Mouse (Mus musculus) heart, postnatal 4 days (tissue): ENCODE results near the gene Cox10. TPM values are rescaled to one million over a fixed set of nuclear protein-coding genes. Genes with fewer than 3 reads are reported as not detected.
"Not testable (repeated sequence)": the region's sequence is repeated elsewhere in the genome, so short reads cannot be mapped to it uniquely, and the experiment has no call there.

ENCODE experiments used
- DNase-seq: peaks from one replicate; pipeline ENCODE4 v3.0.0; 2021
- total RNA-seq, 2 experiments: library from RNA; stranded (reverse); gene quantifications; 2 replicates each; pipeline ENCODE4 v1.2.3; 2021

The Cox10 gene
- 10 to 100 TPM; 64.4 to 65.3 TPM for total RNA-seq

DNA sequence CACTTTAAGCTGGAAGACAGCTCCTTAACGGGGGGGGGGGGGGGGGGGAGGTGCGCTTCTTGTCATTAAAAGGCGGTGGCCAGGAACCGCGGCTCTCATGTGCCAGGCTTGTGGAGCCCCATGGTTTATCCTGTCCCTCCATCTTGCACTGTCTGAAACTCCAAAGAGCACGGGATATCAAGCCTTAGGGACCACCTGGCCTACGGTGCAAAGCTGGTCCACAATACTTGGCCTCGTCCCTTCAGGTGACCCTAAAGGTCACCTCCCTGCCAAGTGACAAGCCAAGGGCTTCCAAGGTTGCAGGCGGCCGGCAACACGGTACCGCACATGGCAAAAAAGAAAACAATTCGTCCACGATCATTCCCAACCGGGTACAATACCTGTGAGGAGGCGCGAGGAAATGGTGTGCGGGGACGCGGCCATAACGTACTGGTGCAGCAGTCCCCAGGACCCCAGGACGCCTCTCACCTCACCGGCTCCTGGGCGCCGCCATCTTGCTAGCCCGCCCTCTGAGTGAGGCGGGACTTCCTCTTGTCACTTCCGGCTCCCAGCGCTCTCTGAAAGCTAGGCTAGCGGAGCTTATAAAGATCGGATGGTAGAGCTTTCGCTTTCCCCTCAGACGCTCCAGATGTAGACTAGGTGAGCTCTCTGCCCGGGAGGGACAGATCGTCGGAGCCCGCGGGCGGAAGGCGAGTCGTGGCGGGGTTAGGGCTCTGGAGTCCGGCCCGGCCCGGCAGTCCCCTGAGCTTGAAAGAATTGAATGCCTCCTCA lies at the start of gene Cox10:
Gene Cox10, minus strand, starts transcription at position 513 of the 771 bp plus-strand sequence.
- DNase-seq: peak; percentile 89

DNA sequence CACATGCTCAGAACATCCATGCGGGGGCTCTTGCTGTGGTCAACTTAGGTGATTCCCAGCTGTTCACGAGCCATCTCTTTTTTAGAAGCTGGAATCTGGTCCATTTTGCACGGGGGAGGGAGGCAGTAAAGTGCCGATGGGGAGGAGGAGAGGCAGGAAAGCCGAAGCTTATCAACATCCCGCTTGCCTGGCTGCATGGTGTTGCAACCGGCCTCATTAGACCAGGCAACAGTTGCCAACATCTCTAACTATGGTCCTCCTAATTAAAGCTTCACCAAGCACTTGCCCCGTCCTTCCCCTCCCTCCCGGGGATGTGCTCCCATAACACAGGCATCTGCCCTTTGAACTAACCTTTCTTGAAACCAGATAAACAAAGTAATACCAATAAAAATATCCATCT lies 48.7 kb upstream of the Cox10 start:
- DNase-seq: no peak

DNA sequence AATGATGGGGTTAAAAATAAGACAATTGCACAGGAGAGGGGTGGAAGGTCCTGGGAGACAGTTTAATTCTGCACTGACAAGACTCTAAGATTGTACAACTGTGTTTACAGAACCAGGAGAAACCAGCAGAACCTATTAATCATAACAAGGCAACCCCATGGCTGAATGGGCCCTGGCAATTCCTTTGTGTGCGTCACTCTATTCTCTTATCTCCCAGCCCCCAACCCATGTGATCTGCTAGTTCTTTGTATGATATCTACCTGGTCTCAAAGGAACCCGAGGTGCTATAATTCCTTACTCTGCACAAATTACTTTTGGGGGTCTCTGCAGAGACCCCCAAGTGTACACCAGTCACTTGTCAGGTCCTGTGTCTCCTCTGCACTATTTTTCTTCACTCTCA lies 46.2 kb upstream of the Cox10 start:
- no peak for DNase-seq

DNA sequence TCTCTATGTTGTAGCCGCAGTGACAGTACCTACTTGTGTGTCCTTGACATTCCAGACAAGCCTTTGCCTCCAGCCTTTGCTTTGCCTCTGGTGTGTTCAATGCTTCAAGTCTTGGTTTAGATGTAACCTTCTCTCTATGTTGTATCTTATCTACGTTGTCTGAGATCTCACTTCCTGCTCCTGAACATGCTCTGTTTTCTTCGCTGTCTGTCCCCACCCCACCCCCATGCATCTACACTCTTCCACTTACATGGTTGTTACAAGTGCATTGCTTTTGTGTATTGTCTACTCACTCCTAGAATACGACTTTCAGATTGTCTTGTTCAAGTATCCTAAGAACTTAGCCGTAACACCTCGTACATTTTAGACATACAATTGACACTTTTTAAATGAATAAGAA lies 43.9 kb upstream of the Cox10 start:
- not testable (repeated sequence) for DNase-seq

DNA sequence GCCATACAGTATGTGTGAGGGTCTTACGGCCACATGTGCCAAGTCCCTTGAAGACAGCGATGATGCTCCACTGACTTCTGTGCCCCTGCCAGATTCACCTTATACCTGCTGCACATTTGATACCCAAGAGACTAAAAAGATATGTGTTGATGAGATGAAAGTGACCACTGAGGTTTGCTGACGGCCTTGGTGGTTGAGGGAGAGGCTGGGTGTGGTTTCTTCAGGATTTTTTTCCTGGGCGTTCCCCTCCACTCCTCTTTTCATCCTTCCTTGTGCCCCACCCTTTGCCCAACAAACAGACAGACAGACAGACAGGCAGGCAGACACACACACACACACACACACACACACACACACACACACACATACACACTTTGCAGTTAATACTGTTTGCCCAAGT lies 37.4 kb upstream of the Cox10 start:
- DNase-seq: no peak

DNA sequence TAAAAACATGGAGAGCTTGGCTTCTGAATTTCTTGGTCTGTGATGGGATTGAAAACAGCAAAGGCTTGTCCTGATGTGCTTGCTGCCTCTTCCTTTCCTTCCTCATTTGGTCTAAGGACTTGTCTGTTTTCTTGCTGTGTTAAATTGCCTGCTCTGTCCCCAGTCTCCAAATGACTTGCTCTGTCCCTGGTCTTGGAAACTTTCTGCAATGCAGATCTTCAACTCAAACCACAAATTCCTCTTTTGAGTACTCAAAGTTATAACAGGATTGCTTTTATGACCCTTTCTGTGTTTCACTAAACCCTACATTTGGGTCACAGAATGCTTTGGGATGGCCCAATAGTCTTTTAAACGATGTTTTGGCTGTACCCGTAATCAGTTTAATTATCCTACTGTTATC lies 36.6 kb upstream of the Cox10 start:
- DNase-seq: no peak

DNA sequence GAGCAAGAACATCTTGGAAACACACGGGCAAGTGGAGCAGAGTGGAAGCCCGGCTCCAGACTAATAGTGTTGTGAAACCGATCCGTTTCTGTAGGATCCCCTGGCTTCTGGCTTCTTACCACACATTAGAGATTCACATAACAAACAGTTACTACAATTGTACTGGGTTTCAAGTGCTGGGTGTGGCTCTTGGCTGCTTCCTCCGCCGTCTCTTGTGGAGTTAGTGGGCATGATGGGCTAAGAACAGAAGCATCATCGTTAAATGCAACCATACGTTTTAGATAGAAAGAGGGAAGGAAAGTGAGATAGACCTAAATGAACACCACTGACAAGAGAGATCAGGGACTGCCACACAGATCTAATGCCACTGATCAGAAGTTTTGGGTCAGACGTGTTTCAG lies 35.8 kb upstream of the Cox10 start:
- DNase-seq: no peak

DNA sequence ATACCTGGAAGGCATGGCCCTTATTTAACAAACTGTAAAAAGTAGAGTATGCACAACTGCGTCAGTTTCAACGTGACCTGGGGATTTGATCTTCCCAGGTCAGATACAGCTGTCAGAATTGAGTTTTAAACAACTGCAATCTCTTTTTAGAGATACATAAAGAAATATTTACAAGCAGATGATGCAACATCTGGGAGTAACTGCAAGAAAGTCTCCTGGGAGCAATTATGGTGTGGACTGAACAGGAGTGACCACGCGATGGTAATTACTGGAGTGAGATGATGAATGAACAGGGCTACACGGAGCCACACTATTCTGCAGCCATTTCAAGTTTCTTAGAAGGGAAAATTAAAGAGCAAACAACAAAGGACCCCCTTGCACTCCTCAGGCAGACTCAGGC lies 20.8 kb upstream of the Cox10 start:
- no peak for DNase-seq

DNA sequence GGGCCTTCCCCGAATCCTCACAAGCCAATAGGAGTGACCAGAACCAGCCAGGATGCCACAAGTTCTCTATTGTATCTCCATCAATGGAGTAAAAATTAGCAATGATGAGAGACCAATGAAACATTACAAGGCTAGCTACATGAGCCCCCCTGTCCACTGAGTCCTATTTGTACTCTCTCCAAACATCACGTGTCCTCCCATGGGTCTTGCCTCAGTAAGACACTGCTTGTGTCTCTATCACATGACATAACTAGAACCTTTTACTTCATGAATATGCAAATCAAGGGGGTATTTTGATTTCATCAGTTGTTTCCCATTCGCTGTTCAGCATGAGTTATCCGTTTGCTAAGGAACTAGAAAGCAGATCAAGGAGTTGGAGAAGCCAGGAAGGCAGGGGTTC lies 13.8 kb upstream of the Cox10 start:
- no peak for DNase-seq

DNA sequence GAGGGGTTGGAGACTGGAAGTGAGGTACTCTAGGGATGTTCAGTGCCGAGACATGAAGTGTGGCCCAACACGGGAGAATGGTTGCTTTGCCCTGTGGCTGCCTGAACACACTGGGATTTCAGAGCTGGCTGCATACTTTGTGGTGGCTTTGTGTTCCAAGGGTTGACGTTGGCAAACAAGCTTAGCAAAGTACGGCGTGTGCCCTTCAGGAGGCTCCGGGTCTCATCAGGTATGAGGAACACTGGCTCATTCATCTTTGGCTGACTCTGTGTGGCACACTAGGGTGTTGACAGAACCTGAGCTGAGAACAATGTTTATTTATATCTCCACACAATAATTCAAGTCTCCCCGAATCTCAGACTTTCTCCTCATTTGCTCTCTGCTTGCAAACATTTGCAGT lies 11.9 kb upstream of the Cox10 start:
- DNase-seq: peak; percentile 12

DNA sequence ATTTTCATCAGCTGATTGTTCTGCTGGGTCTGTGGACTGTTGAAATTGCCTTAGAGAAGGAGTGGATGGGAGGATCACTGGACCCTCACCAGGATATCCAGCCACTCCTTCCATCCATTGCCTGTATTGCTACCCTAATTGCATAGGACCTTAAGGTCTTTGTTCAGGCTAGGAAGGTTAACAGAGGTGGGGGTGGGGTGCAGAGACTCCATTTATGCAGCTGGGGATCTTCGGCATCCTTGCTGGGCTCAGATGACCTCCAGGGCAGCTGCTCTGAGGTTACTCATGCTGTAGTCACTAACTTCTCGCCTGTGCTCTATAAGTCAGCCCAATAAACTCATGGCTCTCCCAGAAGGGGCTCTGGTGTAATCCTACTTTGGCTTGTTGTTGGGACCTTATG lies 10.4 kb upstream of the Cox10 start:
- no peak for DNase-seq

DNA sequence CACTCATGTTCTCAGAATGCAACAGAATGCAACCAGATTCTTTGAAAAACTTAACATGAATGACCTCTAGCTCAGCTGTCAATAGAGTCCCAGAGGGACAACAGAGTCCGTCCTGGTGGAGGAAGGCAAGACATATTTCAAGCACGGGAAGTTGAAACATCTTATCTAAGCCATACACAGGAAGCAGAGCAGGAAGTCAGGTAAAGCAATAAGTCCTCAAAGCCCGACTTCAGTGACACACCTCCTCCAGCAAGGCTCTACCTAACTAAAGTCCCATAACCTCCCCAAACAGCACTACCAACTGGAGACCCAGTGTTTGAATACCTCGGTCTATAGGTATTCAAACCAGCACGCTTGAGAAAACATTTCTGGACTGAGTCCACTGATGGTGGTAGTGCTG lies 6.6 kb upstream of the Cox10 start:
- no peak for DNase-seq

DNA sequence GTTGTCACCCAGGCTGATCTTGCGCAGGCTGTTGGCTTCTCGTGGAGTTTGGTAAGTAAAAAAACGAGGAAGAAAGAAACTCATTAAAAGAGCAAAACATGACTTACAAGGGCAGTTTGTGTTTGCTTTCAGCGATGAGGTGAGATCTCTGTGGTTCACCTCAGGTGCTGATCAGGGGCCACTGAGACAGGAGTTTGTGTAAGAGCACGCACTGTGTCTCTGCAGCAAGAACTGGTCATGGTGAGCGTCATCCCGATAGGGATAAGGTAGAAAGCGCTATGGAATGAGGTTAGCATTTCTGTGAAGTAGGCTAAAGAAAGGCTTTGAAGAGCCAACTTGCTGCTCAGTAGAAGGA lies 436 bp upstream of the Cox10 start:
- DNase-seq: no peak

DNA sequence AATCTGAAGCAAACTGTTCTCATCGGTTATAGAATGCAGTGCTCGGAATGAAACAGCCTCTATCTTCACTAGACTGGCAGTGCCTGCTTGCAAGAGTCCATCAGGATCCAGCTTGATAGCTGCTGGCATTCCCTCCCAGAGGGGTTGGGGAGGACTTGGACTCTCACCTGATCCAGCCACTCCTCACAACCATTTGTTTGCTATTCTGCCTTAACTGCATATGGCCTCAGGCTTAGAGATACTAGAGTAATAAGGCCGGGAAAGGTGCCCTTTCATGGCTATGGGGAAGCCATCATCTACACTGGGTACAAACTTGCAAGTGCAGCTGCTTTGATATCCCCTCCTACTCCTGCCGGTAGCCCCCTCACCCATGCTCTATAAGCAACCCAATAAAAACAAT lies 3.1 kb downstream of the Cox10 start:
- DNase-seq: no peak

DNA sequence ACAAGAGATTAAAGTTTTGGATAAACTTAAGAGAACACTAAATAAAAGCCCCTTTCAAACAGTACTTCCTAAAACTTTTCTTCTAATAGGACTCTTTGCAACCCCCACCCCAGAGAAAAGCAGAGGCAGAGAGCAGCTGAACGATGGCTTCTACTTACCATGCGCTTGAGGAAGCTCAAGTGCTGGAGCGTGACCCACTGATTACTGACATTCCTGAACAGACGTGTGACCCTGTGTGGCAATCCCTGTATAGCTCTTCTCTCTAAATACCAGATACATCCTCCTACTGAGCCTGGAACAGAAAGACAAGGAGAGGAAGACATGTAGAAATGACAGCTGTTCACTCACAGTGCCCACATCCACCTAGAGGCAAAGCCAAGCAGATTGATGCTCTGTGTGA lies 5.9 kb downstream of the Cox10 start:
- peak; percentile 19 for DNase-seq

DNA sequence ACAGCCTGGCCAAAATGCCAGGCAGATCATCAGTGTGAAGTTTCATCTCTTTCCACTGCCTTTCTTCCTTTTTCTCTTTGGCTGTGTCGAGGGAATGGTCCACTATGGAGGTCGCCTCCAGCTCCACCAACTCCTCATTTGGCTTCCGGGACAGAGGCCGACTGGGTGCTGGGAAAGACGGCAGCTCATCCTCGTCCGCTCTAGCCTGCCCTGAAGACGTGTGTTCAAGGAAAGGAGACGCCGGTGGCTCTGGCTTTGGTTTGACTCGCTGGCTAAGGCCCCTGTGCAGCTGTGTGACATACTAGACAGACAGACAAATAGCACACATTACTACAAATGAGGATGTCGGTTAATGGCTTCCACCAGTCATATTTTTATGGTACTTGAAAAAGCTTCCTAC lies 7.7 kb downstream of the Cox10 start:
- DNase-seq: no peak

DNA sequence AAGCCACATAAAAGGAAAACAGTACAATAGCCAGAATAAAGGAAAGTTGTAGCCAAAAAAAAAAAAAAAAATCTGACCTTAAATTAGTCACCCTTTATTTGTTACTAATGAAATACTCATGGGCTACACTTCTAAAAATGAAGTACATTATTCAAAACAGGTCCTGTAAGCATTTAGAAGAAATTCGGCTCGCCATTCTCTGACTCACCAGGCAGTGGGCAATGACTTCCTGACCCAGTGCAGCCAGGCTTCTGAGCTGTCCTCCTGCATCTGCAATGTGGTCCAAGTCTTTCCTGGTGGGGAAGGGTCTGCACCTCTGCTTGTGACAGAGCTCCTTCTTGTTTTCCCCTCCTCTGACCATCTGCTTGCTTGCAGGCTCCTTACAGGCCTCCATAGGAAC lies 13.3 kb downstream of the Cox10 start:
- DNase-seq: no peak

DNA sequence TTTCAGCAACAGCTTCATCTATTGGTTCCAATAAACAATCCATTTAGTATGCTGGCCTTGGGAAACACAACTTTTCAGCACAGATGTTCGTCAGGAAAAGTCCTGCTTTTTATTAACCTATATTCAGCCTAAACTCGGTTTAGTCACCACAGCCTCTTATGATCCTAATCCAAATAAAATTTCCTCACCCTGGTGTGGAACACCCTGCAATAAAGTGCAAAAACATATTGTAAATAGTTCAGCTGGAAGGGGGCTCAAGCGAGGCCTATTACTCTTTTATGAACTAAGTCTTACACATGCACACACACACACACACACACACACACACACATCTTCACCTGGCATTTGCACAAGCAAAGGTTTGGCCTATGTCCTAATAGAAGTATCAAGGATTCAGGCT lies 16.1 kb downstream of the Cox10 start:
- no peak for DNase-seq

DNA sequence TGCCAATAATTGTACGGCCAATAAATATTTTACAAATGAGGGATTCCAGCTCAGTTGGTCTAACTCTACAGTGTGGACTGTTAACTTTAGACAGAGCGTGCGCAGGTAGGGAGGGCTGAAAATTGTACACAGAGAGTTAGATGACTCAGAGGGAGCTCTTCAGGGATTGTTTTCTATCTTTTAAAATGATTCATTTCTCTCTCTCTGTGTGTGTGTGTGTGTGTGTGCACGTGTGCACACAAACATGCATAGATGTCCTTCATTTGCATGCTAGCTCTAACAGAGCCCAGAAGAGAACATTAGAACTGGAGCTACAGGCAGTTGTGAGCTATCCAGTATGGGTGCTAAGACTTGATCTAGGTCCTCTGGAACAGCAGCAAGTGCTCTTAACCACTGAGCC lies 17.0 kb downstream of the Cox10 start:
- DNase-seq: no peak

DNA sequence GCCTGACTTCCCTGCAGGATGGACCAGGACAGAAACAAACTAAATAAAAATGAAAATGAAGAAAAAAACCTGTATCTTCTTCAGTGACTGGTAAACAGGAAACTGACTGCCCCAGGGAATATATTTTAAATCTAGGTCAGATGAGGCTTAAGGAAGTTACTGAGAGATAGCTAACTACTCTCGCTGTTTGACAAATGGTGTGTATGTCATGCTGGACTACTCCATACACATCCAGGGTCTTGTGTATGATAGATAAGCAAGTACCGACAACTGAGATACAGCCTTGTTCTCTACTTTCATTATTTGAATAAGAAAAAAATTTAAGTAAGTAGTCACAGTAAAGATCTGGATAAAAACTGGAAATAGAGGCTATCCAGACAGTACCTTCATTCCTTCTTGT lies 20.0 kb downstream of the Cox10 start:
- DNase-seq: no peak

DNA sequence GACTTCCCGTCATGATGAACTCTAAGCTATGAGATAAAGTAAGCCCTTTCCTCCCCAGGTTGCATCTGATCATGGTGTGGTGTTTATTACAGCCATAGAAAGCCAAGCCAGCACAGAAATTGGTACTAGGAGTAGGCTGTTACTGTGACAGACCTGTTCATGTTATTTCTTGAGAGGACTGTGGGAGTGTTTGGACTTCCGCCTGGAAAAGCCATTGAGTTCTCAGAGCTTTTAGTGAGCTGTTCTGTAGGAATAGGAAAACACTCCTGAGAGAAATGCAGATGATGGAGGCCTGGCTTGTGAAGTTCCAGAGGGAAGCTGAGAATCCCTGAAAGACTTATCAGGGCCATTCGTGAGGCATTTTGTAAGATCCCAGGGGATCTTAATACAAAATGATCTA lies 20.8 kb downstream of the Cox10 start:
- no peak for DNase-seq

DNA sequence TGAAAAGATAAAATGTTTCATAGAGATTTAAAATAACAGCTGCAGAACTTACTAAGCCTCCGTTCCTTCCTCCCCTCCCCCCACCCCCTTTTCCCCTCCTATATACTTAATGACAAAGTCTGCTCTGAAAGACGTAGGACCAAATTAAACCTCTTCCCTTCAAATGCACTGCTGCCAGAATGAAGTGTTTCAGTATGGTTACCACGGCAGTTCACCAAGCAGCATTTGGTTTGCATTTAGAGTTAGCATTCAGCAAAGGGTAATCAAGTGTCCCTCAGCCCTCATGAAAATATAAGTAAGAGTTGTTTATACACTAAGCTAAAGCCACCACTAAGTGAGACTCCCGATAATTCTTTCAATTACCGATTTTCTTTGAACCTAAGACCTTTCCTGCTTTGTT lies 25.9 kb downstream of the Cox10 start:
- no peak for DNase-seq

DNA sequence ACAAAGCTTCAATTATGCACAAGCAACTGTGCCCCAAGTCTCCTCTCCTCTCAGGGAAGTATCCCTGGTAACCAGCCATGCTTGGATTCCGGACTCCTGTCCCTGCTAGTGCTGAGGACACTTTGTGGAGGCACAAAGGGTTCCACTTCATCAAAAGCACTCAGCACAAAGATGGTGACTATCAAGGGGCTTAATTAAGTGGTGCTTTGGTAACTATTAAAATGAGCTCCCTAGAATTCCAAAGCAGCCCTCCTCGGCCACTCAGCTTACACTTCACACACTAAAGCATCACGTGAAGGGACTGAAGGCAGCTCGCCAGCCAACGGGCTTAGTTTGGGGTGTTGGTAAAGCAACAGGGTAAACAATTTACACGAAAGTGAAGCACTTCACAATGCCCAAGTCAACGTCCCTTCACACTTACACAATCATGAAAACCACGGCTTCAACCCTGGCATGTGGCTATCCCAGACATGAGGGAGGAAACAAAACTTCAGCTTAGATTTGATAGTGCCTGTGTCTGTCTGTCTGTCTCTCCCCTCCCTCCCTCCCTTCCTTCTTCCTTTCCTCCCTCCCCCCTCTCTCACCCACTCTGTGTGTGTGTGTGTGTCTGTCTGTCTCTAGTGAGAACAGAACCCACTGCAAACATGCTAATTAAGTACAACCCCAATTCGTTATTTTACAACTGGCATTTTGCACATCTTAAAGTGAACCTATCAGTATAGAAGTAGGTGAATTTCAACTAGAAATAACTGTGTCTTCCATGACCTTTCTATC lies 27.9 kb downstream of the Cox10 start:
- peak; percentile 13 for DNase-seq

DNA sequence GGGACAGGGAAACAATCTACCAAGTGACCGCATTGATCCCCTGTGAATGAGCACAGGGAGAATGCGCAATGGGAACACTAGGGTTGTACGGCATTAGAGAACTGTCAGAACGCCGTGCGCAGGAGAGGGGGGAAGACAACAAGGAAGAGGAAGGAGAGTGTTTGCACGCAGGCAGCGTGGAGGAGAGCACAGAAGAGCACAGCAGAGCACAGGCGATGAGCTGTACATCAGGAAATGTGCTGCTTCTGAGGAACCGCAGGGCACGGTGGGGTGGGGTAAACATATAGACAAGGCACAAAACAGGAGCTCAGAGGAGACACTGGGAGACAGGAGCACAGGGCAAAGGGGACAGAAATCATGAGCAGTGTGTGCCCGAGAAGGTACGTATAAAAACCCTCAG lies 31.8 kb downstream of the Cox10 start:
- no peak for DNase-seq
